Mouse (Mus musculus): ENCODE measurements around the gene Azin2.
A peak's percentile ranks its signal among the peaks of the same experiment; 100 is the strongest.

Azin2 gene

GRCm38 (mm10) chr4:128942346-128942745, 19.9 kb downstream of the Azin2 start:
- peak; percentile 47 for DNase-seq (ENCODE audit: low read depth, low spot score)

GRCm38 (mm10) chr4:128935595-128935994, 26.6 kb downstream of the Azin2 start:
- DNase-seq (ENCODE audit: low read depth, low spot score): no peak

DNA sequence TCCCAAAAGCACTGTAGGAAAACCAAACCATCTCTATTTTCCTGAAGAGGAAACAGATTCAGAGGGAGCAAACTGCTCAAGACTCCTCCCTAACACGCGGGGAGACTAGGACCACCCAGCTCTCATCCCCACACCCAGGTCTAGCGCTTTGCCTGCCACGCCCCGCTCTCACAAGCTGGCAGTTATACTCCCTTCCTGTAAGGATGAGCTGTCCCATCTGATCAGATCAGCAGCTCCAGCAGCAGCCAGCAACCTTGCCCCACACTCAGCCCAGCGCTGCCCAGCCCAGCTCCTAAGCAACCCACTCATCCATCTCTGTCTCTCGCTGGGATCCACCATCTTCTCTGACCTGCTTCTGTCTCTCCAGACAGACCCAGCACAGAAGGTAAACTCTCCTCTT, 29.5 kb downstream of the Azin2 start:
- DNase-seq (ENCODE audit: low read depth, low spot score): no peak

GRCm38 (mm10) chr4:128924841-128925606, 37.2 kb downstream of the Azin2 start:
- DNase-seq (ENCODE audit: low read depth, low spot score): peak; percentile 93

- no peak for DNase-seq (ENCODE audit: low read depth, low spot score)
Observed at GRCm38 (mm10) chr4:128923603-128924002, 38.6 kb downstream of the Azin2 start.

- DNase-seq (ENCODE audit: low read depth, low spot score): no peak
Observed at GRCm38 (mm10) chr4:128919106-128919505, 43.1 kb downstream of the Azin2 start.

GRCm38 (mm10) chr4:128918187-128918586, 44.1 kb downstream of the Azin2 start:
- DNase-seq (ENCODE audit: low read depth, low spot score): no peak

GRCm38 (mm10) chr4:128917756-128918155, 44.5 kb downstream of the Azin2 start:
- no peak for DNase-seq (ENCODE audit: low read depth, low spot score)

GRCm38 (mm10) chr4:128917119-128917518, 45.1 kb downstream of the Azin2 start:
- DNase-seq (ENCODE audit: low read depth, low spot score): no peak

GRCm38 (mm10) chr4:128913794-128914193, 48.4 kb downstream of the Azin2 start:
- no peak for DNase-seq (ENCODE audit: low read depth, low spot score)

- no peak for DNase-seq (ENCODE audit: low read depth, low spot score)
Observed at GRCm38 (mm10) chr4:128912085-128912484, 50.2 kb downstream of the Azin2 start.

GRCm38 (mm10) chr4:128910276-128911063, 51.8 kb downstream of the Azin2 start:
- DNase-seq (ENCODE audit: low read depth, low spot score): no peak

- no peak for DNase-seq (ENCODE audit: low read depth, low spot score)
Observed at GRCm38 (mm10) chr4:128909378-128909831, 52.8 kb downstream of the Azin2 start.

DNA sequence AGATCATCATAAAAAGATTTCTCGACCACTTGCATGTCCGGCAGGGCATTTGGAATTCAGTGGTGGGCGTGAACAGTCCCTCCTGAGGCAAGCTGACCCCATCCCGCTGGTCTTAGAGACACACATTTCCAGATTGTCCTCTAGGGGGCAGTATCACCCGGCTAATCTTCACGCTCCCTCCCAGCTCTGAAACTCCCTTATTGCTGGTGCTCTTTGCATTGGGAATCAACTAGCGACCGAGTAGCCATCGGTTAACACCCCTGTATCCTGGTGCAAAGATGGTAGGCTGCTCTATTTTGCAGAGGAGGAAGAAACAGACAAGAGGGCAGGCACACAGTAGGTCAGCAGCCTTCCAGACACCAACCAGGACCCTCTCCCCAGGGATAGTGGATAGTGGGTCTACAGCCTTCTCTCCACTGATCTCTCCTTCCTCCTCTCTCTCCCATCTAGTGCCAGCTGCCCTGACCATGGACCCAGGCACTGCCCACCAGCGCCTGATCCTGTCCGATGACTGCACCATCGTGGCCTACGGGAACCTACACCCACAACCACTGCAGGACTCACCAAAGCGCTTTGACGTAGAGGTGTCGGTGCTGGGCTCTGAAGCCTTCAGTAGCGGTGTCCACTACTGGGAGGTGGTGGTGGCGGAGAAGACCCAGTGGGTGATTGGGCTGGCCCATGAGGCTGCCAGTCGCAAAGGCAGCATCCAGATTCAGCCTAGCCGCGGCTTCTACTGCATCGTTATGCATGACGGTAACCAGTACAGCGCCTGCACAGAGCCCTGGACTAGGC, 53.5 kb downstream of the Azin2 start:
- peak; percentile 69 for DNase-seq (ENCODE audit: low read depth, low spot score)

DNA sequence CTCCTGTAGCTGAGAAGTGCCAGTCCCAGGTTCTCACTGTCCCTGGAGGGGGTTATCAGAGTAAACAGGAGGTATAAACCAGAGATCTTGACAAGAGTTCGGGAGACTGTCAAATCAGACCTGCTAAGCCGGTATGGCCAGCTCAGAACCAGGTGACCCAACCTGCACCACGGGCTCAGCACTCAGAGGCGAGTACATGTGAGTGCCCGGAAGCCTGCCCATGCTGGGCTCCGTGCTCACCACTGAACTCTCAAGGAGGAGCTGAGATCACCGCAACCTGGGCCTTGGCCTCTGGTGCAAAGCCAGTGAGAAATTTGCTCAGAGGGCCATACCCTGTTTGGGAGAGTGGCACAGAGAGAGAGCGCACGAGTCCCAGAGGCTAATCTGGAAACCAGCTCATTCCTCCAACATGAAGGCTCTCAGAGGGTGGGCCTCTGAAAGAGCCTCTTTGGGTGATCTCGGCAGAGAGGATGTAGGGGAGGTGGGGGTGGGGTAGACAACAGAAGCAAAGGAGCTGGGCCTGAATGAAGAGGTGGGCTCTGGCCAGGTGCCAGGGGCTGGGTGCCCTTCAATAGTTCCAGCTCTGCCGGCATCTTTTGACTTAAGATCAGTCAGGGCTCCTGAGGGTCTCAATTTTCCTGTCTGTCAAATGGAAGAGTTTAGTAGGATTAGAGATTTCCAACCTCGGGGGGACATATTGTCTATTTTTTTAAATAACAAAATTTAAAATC, 54.8 kb downstream of the Azin2 start:
- DNase-seq (ENCODE audit: low read depth, low spot score): no peak

GRCm38 (mm10) chr4:128906757-128907156, 55.5 kb downstream of the Azin2 start:
- no peak for DNase-seq (ENCODE audit: low read depth, low spot score)

DNA sequence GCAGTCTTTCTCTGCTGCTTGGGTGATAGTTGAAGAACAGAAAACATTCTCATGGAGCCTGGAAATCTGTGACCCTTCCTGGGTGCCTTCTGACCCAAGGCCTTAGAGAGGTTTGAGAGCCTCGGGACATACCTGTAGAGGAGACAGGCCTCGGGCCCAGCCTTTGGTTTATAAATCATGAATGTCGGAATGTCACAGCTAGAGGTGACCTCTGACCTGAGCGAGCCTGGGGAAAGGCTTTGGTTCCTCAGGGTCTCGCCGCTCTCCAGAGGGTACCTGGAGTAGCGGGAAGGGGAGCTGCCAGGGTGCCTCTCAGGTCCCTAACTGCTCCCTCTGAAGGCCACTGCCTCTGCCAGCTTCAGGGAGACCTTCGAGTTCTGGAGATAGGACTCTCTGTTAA, 57.0 kb downstream of the Azin2 start:
- DNase-seq (ENCODE audit: low read depth, low spot score): no peak

- no peak for DNase-seq (ENCODE audit: low read depth, low spot score)
Observed at GRCm38 (mm10) chr4:128904035-128904800, 58.0 kb downstream of the Azin2 start.

DNA sequence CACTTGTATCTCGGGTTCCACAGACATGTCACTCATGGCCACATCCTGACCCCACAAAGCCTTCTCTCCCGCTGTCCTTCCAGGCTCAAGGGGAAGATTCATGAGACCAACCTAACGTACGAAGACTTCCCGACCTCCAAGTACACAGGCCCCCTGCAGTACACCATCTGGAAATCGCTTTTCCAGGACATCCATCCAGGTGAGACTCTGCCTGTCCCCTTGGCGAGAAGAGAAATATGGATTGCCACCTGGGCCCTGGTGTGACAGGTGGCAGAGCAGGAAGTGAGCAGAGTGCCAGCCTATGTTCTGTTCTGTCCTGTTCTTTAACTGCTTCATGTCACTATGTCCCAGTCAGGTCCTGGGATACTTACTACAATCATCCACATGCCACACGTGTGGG, 59.9 kb downstream of the Azin2 start:
- DNase-seq (ENCODE audit: low read depth, low spot score): no peak

- DNase-seq (ENCODE audit: low read depth, low spot score): no peak
Observed at GRCm38 (mm10) chr4:128900484-128900883, 61.8 kb downstream of the Azin2 start.

DNA sequence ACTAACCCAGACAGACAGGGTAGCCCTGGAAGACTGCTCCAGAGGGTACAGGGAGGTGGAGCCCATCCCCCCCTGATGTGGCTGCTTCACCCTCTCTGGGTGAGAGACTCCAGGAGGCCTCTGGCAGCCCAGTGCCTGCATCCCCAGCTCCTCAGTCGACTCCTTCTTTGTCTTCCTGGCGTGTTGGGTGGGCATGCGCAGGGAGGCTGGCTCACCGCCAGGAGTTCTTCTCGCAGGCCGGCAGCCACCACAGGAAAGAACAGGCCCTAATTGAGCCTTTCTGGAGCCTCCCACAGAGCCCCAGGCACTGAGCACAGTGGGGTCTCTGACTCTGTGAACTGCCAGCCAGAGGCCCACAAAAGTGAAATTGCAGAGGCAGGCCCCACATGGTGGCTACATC, 62.9 kb downstream of the Azin2 start:
- DNase-seq (ENCODE audit: low read depth, low spot score): no peak
